Mouse (Mus musculus): Measurements from ENCODE around the gene Fan1.

Gene Fan1

DNA sequence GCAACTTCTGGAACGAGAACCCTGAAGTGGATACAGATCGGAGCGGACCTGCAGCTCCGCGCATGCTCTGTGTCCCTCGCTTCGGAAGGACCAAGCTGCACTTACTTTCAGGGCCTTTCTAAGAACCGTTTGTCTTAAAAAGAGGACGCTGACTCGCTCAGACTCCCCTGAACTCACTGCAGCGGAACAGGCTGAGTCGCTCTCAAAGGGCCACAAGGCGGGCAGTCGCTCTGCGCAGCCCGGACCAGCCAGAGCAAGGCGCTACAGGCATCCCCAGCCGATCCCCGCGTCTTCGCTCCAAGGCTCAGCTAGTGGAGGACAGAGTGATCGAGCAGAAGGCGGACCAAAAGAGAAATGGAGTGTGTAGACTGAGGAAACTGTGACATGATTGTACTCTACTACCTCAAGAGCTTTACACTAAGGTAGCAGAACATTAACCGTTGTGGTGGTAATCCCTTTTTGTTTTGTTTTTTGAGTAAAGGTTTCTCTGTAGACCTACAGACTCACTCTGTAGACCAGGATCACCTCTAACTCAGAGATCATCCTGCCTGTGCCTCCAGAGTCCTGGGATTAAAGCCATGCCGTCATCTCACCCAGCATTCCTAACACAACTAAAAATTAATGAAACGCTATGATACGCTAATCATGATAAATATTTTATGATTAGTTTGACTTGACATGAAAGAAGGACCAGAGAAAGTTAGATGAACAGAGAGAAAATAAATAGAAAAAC lies at the start of gene Fan1:
Fan1 (minus strand) TSS at position 266 of the 733 bp plus-strand sequence.
- DNase-seq = peak; percentile 87

GRCm38 (mm10) chr7:64403989-64404388 lies 30.1 kb upstream of the Fan1 start:
- DNase-seq = no peak

DNA sequence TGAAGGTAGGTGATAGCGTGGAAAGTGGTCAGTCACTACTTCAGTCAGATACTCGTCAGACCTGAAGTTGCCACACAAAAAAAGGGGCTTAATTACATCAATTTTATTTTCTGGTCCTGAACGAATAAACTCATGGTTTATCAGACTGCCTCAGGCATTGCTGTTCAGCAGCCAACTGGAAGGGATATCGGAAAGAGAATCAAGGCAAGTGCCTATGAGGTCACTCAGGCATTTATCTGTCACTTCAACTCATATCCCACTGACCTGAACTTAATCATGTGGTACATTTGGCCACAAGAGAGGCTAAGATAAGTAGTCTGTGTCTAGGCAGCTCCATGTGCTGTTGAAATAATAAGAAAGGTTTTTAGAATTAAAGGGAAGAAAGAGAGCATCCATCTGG lies 28.6 kb upstream of the Fan1 start:
- no peak for DNase-seq

GRCm38 (mm10) chr7:64400725-64401124 lies 26.8 kb upstream of the Fan1 start:
- DNase-seq = no peak

- DNase-seq = no peak
Observed at GRCm38 (mm10) chr7:64392819-64393151, 18.9 kb upstream of the Fan1 start.

- peak; percentile 95 for DNase-seq
Observed at GRCm38 (mm10) chr7:64392122-64392818, 18.4 kb upstream of the Fan1 start, which contains the start of the genes Mphosph10 and Mcee. Mphosph10 (minus strand) TSS chr7:64392268. Mcee (plus strand) TSS chr7:64392607.

DNA sequence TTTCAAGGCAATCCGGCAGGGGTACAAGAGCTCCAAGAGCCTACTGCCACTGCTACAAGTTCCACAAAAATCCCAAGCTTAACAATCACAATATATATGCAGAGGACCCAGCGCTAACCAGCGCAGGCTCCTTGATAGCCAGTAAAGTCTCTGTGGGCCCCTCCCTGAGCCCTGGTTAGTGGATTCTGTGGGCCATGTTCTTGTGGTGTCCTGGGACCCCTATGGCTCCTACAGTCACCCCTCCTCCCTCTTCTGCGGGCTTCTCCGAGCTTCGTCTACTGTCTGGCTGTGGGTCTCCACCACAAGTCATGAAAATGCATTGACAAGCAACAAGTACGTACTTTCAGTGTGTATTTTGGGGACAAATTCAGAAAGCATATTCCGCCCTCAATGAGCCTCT lies 17.6 kb upstream of the Fan1 start:
- no peak for DNase-seq

GRCm38 (mm10) chr7:64373147-64373829 lies 607 bp downstream of the Fan1 start:
- DNase-seq = no peak

DNA sequence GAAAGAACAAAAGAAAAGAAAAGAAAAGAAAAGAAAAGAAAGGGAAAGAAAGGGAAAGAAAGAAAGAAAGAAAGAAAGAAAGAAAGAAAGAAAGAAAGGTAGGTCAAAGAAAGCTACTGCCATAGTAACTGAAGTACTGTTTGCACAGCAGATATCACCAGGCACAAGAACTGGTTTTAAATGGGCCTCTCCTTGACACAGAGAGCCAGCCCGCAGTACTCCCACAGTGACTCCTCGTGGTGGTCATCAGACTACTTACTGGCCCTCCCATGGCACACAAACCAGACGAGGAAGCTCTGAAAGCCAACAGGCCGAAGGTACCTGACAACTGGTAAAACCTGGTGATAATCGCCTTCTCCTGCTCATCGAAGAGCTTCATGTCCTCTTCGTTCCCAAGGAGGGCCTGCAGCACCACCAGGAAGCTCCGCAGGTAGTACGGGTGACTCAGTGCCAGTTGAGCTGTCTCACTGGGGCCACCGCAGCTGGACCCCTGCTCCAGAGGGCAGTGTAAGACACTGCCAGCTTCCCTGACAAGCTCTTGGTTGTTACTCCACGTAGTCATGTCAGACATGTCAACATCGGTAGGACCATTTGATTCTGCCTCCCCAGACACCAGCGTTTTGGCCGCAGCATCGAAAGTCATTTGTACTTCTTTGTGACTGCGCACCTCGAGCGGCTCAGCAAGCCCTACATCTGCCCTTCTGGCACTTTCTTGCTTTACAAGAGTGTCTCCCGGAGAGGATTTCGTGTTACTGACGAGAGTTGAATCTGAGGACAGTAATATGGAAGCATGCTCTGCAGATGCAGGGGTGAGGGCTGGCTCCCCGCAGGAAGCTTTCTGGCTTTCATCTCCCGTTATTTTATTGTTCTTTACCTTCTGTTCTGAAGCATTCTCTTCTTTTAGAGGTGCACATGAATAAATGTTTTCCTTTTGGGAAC lies 1.7 kb downstream of the Fan1 start:
- DNase-seq = no peak

DNA sequence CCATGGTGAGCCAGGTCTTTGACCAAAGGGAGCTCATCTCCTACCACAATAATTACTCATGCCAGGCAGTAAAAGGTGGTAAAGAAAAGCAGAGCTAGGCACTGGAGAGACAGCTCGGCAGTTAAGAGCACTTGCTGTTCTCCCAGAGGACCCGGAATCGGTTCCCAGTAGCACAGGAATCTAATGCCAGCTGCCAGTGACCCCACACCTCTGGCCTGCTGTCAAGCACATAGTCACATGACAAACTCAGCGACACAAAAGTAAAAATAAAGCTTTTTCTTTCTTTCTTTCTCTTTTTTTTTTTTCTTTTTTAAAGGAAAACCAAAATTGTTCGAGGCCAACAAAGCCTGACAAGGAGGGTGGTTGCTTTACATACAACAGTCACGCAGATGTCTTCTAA lies 4.1 kb downstream of the Fan1 start:
- DNase-seq = no peak

GRCm38 (mm10) chr7:64365863-64366262 lies 8.0 kb downstream of the Fan1 start:
- no peak for DNase-seq

GRCm38 (mm10) chr7:64360586-64360945 lies 13.3 kb downstream of the Fan1 start:
- peak; percentile 75 for DNase-seq

DNA sequence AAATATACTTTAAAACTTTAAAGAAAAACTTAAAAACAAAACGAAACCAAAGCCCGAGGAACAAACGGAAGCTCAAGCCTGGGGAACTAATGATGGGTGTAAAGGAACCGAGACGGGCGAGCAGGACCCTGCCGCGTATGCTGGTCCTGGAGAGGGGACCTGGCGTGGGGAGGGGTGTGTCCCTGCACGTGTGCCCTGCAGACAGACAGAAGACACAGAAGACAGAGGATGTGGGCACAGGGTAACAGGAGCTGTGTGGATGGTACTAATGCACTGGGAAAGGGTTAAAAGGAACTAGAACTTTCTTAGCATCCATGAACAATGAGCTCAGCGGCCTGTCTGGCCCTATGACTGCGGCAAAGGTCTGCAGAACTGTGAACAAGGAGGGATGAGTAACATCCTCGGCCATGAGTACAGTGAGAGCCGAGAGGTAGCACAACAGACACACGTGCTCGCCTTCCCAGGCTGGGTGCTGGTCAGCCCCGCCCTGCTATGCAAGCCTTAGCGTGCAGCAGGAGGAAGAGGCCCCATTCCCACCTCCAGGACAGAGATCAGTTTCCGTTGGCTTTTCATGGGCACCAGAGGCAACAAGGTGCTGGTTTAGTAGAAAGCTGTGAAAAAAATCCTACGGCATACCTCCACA lies 13.8 kb downstream of the Fan1 start:
- DNase-seq = no peak

DNA sequence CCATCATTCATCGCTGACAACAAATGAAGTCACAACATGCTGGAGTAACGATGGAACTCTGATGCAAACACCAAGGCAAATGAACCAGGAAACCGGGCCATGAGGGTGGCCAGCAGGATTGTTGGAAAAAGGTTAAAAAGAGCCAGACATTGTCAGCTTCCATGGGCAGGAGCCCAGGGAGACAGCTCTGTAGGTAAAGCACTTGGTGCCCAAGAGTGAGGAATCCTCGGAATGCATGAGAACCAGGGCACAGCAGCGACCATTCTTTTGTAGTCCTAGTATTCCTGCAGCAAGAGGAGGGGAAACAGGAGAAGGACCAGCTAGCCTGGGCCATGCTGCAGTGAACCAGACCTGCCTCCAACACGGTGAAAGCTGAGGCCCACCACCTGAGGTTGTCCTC lies 15.2 kb downstream of the Fan1 start:
- no peak for DNase-seq

DNA sequence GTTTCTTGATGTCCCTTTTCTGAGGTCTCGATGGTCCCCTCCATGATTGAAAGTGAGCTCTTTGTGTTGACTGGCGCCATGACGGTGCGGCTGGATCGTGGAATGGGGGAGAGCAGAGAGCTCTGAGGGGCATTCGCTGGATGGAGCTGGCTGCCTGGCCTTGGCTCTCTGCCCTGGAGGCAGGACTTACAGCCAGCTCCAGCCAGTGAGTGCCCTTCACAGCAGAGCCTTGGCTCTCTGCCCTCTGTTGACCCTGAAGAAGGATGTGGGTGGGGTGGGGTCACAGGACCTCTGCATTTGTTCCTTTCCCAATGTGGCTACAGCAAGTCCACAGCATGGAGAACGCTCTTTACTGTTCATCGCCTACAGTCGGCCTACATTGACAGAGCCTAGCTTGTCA lies 16.5 kb downstream of the Fan1 start:
- peak; percentile 88 for DNase-seq

- DNase-seq = no peak
Observed at GRCm38 (mm10) chr7:64356661-64357060, 17.2 kb downstream of the Fan1 start.

- no peak for DNase-seq
Observed at GRCm38 (mm10) chr7:64354206-64354605, 19.7 kb downstream of the Fan1 start.

DNA sequence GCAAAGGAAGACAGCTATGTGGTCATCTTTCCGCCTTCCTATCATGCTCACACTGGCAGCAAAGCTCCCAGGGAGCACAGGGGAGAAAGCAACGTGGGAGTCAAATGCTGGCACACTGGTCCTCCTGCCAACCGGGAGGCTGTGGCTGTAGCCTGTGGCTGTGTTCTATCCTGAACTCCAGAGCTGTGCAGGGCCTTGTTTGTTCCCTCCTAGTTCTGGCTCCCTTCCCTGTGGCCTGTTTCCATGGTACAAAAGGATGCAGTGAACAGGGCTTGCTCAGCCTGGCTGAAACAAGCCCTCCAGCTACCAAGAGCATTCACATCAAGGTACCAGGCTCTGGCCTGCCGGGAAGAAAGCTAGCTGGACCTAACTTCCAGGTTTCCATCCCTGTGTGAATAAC lies 22.8 kb downstream of the Fan1 start:
- peak; percentile 91 for DNase-seq

GRCm38 (mm10) chr7:64349147-64349861 lies 24.6 kb downstream of the Fan1 start:
- no peak for DNase-seq

DNA sequence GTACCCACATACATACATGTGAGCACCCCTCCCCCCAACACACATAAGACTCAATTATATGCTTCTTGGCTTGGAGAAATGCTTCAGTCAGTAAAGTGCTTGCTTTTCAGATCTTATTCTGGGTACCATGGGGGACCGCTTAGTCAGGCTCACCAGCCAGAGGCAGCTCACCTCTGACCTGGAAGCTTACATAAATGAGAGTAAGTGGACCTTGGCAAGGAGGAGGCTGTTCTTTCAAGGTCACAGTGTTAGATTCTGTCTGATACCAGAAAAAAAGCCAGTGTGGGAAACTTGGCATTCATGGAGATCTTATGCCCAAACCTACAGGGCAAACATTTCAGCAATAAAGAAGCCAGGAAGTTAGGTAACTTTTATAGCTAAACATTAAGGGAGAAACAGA lies 26.1 kb downstream of the Fan1 start:
- no peak for DNase-seq

- no peak for DNase-seq
Observed at GRCm38 (mm10) chr7:64332686-64333085, 41.2 kb downstream of the Fan1 start.

- DNase-seq = no peak
Observed at GRCm38 (mm10) chr7:64331309-64331708, 42.6 kb downstream of the Fan1 start.
